Mouse (Mus musculus) midbrain, postnatal 0 days (tissue): Measurements from ENCODE around the gene Rora. TPM values are rescaled to one million over a fixed set of nuclear protein-coding genes. Genes with fewer than 3 reads are reported as not detected.
A peak's percentile ranks its signal among the peaks of the same experiment; 100 is the strongest.

Source experiments
- ATAC-seq: fragments of 200-750 bp; cut with Nextera tagmentation; 2 replicates; pipeline ENCODE4 v1.8.0; 2017; ENCODE audit warnings: moderate number of reproducible peaks, mild to moderate bottlenecking, moderate TSS enrichment, moderate library complexity; ENCODE audit not compliant: low FRiP score
- DNase-seq: peaks from one replicate; pipeline ENCODE4 v3.0.0-alpha.2; 2015; ENCODE audit warnings: low spot score
- H3K27ac ChIP-seq: fragments of 300-500 bp; sonication (generic); 2 replicates; pipeline ENCODE4 v1.5.1; 2014; ENCODE audit warnings: low read depth, mild to moderate bottlenecking, low read length, mixed read lengths
- H3K27me3 ChIP-seq: fragments of 300-500 bp; sonication (generic); 2 replicates; pipeline ENCODE4 v1.6.1; 2014; ENCODE audit warnings: low read length, control low read depth, mixed read lengths; ENCODE audit not compliant: insufficient read depth
- H3K36me3 ChIP-seq: fragments of 300-500 bp; sonication (generic); 2 replicates; pipeline ENCODE4 v1.6.1; 2014; ENCODE audit warnings: low read length, control low read depth, mixed read lengths; ENCODE audit not compliant: insufficient read depth
- H3K4me1 ChIP-seq: fragments of 300-500 bp; sonication (generic); 2 replicates; pipeline ENCODE4 v1.6.1; 2014; ENCODE audit warnings: mild to moderate bottlenecking, control low read depth, antibody characterized with exemption, low read length, mixed read lengths; ENCODE audit not compliant: insufficient read depth
- H3K4me2 ChIP-seq: fragments of 300-500 bp; sonication (generic); 2 replicates; pipeline ENCODE4 v1.6.1; 2014; ENCODE audit warnings: low read depth, mild to moderate bottlenecking, low read length, mixed read lengths; ENCODE audit not compliant: poor library complexity, severe bottlenecking
- H3K4me3 ChIP-seq: fragments of 300-500 bp; sonication (generic); 2 replicates; pipeline ENCODE4 v1.5.1; 2014; ENCODE audit warnings: low read depth, mild to moderate bottlenecking, low read length, moderate library complexity
- H3K9ac ChIP-seq: fragments of 300-500 bp; sonication (generic); replicated peaks from 2 replicates; pipeline ENCODE4 v1.6.1; 2014; ENCODE audit warnings: mild to moderate bottlenecking, low read length, moderate library complexity, mixed read lengths; ENCODE audit not compliant: poor library complexity, severe bottlenecking
- H3K9me3 ChIP-seq: fragments of 300-500 bp; sonication (generic); 2 replicates; pipeline ENCODE4 v1.6.1; 2016; ENCODE audit warnings: low read length, control low read depth
- CTCF ChIP-seq: IDR thresholded peaks from 2 replicates; pipeline ENCODE4 v1.5.1; 2016; ENCODE audit warnings: antibody characterized with exemption, mild to moderate bottlenecking
- WGBS: fragments of 180-500 bp; shearing (Covaris S2); extraction: QIAGEN DNeasy Blood & Tissue Kit; methylation state at CpG from one replicate; pipeline ENCODE4 v1.1.7; 2014; 5-methylcytosine and 5-hydroxymethylcytosine counted together
- polyA plus RNA-seq: library from polyadenylated mRNA; unstranded; fragments of >200 nt; fragmentation: Nextera tagmentation; extraction: Ambion mirVana; gene quantifications from 2 replicates; pipeline ENCODE4 v1.2.1, GENCODE M21; 2015
- total RNA-seq: library from RNA; depleted of rRNA; stranded (reverse); fragments of >200 nt; gene quantifications from 2 replicates; pipeline ENCODE4 v1.2.3, GENCODE M21; 2014

The Rora gene
- total and polyA plus RNA-seq, 2 experiments from 2014 or later: 28.2 to 49.6 TPM

GRCm38 (mm10) chr9:69014203-69014602 is 360.6 kb downstream of the Rora start:
- Histone ChIP-seq H3K4me2 (no peak overlapping the region), H3K36me3 (no peaks in the 10 kb centered on the region), H3K9ac (no peak overlapping the region), H3K4me1 (no peaks in the 10 kb centered on the region), H3K4me3 (no peak overlapping the region), H3K27ac (no peak overlapping the region), H3K9me3 (no peaks in the 10 kb centered on the region), H3K27me3 (no peaks in the 10 kb centered on the region)
- TF ChIP-seq CTCF: no peak
- DNase-seq (no peak), ATAC-seq (no peak)
- WGBS: 79% methylated on average over 2 of the region's 2 CpGs

GRCm38 (mm10) chr9:69020381-69020780 is 366.8 kb downstream of the Rora start:
- Histone ChIP-seq H3K4me1 (no peaks in the 10 kb centered on the region), H3K9ac (no peak overlapping the region), H3K36me3 (no peaks in the 10 kb centered on the region), H3K4me2 (no peak overlapping the region), H3K9me3 (no peaks in the 10 kb centered on the region), H3K27ac (no peak overlapping the region), H3K4me3 (no peak overlapping the region), H3K27me3 (no peaks in the 10 kb centered on the region)
- WGBS: 92% methylated on average over 4 of the region's 4 CpGs
- no peak for TF ChIP-seq CTCF
- ATAC-seq (no peak), DNase-seq (no peak)

- no peaks in the 10 kb centered on the region for H3K36me3 ChIP-seq
- H3K4me2 ChIP-seq: no peak overlapping the region
- no peak overlapping the region for H3K4me3 ChIP-seq
- no peak for TF ChIP-seq CTCF
- no peak overlapping the region for H3K27ac ChIP-seq
- no peaks in the 10 kb centered on the region for H3K27me3 ChIP-seq
- ATAC-seq (no peak), DNase-seq (peak; percentile 60)
- 69% methylated on average over 1 of the region's 1 CpGs for WGBS
- H3K4me1 ChIP-seq: no peaks in the 10 kb centered on the region
- H3K9me3 ChIP-seq: no peaks in the 10 kb centered on the region
- no peak overlapping the region for H3K9ac ChIP-seq
These were observed 367.9 kb downstream of the Rora start for GRCm38 (mm10) chr9:69021482-69021881.

- Histone ChIP-seq H3K27me3 (no peaks in the 10 kb centered on the region), H3K9me3 (no peaks in the 10 kb centered on the region), H3K4me3 (no peak overlapping the region), H3K4me1 (no peaks in the 10 kb centered on the region), H3K9ac (no peak overlapping the region), H3K27ac (no peak overlapping the region), H3K36me3 (no peaks in the 10 kb centered on the region), H3K4me2 (no peak overlapping the region)
- DNase-seq (no peak), ATAC-seq (no peak)
- no peak for TF ChIP-seq CTCF
- WGBS: 88% methylated on average over 3 of the region's 3 CpGs
These were observed 369.7 kb downstream of the Rora start for GRCm38 (mm10) chr9:69023314-69023713.

DNA sequence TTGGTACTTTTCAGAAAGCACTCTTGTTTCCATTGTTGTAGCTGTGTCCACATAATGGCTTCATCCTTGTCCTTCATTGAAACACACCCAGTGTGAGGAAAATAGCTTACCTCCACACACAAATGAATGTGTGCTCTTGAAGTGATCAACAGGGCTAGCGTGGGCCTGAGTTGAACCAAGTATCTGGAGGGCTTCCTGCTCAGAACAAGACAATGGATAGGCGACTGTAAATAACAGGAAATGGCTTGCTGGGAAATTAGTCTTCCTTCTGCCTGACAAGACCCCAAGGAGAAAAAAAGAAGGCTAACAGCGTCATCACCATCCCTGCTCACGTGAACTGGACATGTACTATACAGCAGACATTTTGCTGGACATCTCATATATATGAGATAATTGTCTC is 374.6 kb downstream of the Rora start:
- 85% methylated on average over 4 of the region's 4 CpGs for WGBS

DNA sequence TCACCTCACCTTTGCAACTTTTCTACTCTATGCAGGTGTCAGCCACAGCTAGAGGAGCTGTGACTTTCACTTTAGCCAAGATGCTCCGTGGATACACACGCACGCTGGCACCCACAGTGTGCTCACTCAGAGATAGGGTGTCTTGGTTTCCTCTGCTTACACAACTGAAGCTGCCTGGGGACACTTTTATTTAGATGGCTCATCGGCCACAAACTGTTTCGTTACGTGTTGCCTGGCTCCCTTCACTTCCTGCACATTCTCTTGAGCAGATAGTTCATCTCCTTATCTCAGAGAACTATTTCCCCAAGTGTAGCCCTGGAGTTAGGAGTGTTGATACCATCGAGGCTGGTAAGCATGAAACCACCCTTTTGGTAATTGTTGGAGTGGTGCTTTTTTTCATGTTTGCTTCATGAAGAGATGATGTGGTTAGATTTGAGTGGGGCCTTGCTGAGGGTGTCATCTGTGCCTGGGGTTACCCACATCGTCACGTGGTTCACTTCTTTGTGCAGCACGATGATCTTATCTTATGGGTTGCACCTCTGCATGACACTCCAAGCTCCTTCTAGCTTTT is 380.8 kb downstream of the Rora start:
- no peak for DNase-seq

More for the DNA sequence above, 374.6 kb downstream of the Rora start:
- no peak for TF ChIP-seq CTCF
- DNase-seq (no peak), ATAC-seq (no peak)
- Histone ChIP-seq H3K27ac (no peak overlapping the region), H3K4me3 (no peak overlapping the region), H3K4me1 (no peaks in the 10 kb centered on the region), H3K9ac (no peak overlapping the region), H3K36me3 (no peaks in the 10 kb centered on the region), H3K27me3 (no peaks in the 10 kb centered on the region), H3K9me3 (no peaks in the 10 kb centered on the region), H3K4me2 (no peak overlapping the region)

More for the DNA sequence above, 380.8 kb downstream of the Rora start:
- Histone ChIP-seq H3K4me3 (no peak overlapping the region), H3K4me2 (no peak overlapping the region), H3K36me3 (no peaks in the 10 kb centered on the region), H3K27ac (no peak overlapping the region), H3K27me3 (no peaks in the 10 kb centered on the region), H3K9me3 (0 out of 2 replicates have a peak, but pooled peaks cover 4% of the 10 kb centered on the region), H3K9ac (no peak overlapping the region), H3K4me1 (no peaks in the 10 kb centered on the region)
- TF ChIP-seq CTCF: no peak
- WGBS: 94% methylated on average over 10 of the region's 10 CpGs
- ATAC-seq: no peak
